12 mouse cellular contexts compared by ENCODE assay signal in genomic region chr5:87436264-87436663, GRCm38 (mm10). TPM values are rescaled to one million over a fixed set of nuclear protein-coding genes. Genes with fewer than 3 reads are reported as not detected.
A peak's percentile ranks its signal among the peaks of the same experiment; 100 is the strongest.
DNase-seq lines count a peak whose midpoint lies in the region; ATAC-seq and TF ChIP-seq lines count a peak whose summit lies in the region.
"Had no signal": no experiment of that assay in that cellular context is flagged by ENCODE, and none has a peak within 500 bp of the region (broad histone marks: within the 10 kb centered on the region; RNA-seq: fewer than 3 reads in every experiment).

No protein-coding gene starts in this region.

- H3K4me2 ChIP-seq in hindbrain, embryonic 11.5 days (replicated peaks; ENCODE audit: low read depth, low read length), result no peak overlapping the region
- H3K4me2 ChIP-seq in hindbrain, embryonic 13.5 days, result no peak overlapping the region
- H3K4me2 ChIP-seq in kidney, embryonic 16.5 days (replicated peaks; ENCODE audit: low read depth, low read length), result no peak overlapping the region

- H3K4me3 ChIP-seq in hindbrain, embryonic 11.5 days (ENCODE audit: low read depth, low read length), result no peak overlapping the region
- H3K4me3 ChIP-seq in hindbrain, embryonic 13.5 days, result no peak overlapping the region
- H3K4me3 ChIP-seq in cortical plate, adult 2 months (ENCODE audit: insufficient read depth, low read length), result no peak overlapping the region
- H3K4me3 ChIP-seq in kidney, embryonic 16.5 days (ENCODE audit: low read length), result no peak overlapping the region
- H3K4me3 ChIP-seq: erythroblast, embryonic 14.5 days had no signal

- no peak for ATAC-seq in hindbrain, embryonic 11.5 days (ENCODE audit: low FRiP score)
- ATAC-seq in hindbrain, embryonic 13.5 days (ENCODE audit: low FRiP score), result no peak
- peak; percentile 54; the same call in 1 of the 2 replicates for ATAC-seq in kidney, embryonic 16.5 days (ENCODE audit: low FRiP score, low TSS enrichment)

- H3K27ac ChIP-seq in hindbrain, embryonic 11.5 days (ENCODE audit: low read depth, low read length), result no peak overlapping the region
- H3K27ac ChIP-seq in hindbrain, embryonic 13.5 days, result no peak overlapping the region
- no peak overlapping the region for H3K27ac ChIP-seq in cortical plate, adult 2 months (ENCODE audit: insufficient read depth, low read length)
- H3K27ac ChIP-seq in kidney, embryonic 16.5 days (ENCODE audit: low read length), result no peak overlapping the region

- no peaks in the 10 kb centered on the region for H3K9me3 ChIP-seq in hindbrain, embryonic 11.5 days (ENCODE audit: control insufficient read depth, low read length)
- H3K9me3 ChIP-seq in hindbrain, embryonic 13.5 days, result no peaks in the 10 kb centered on the region
- H3K9me3 ChIP-seq in kidney, embryonic 16.5 days (ENCODE audit: low read length), result no peaks in the 10 kb centered on the region

- no peak overlapping the region for H3K9ac ChIP-seq in hindbrain, embryonic 11.5 days (ENCODE audit: low read depth, low read length)
- no peak overlapping the region for H3K9ac ChIP-seq in hindbrain, embryonic 13.5 days
- no peak overlapping the region for H3K9ac ChIP-seq in kidney, embryonic 16.5 days (replicated peaks; ENCODE audit: low read length)

- intact Hi-C loops in heart, postnatal 14 days (cut with DNase I), result no loop called here

- no peaks in the 10 kb centered on the region for H3K4me1 ChIP-seq in hindbrain, embryonic 11.5 days (replicated peaks; ENCODE audit: control insufficient read depth, insufficient read depth, low read length)
- no peaks in the 10 kb centered on the region for H3K4me1 ChIP-seq in hindbrain, embryonic 13.5 days (replicated peaks)
- H3K4me1 ChIP-seq in cortical plate, adult 2 months (ENCODE audit: control insufficient read depth, insufficient read depth, low read length), result no peaks in the 10 kb centered on the region
- H3K4me1 ChIP-seq in kidney, embryonic 16.5 days (ENCODE audit: insufficient read depth, low read length), result no peaks in the 10 kb centered on the region

- no peaks in the 10 kb centered on the region for H3K36me3 ChIP-seq in hindbrain, embryonic 11.5 days (ENCODE audit: control insufficient read depth, insufficient read depth, low read length)
- no peaks in the 10 kb centered on the region for H3K36me3 ChIP-seq in hindbrain, embryonic 13.5 days
- H3K36me3 ChIP-seq in kidney, embryonic 16.5 days (ENCODE audit: insufficient read depth, low read length), result no peaks in the 10 kb centered on the region

- WGBS in hindbrain, embryonic 11.5 days, result 45% methylated on average over 3 of the region's 3 CpGs
- WGBS in hindbrain, embryonic 13.5 days, result 49% methylated on average over 3 of the region's 3 CpGs
- whole genome bisulfite sequencing in kidney, embryonic 16.5 days, result 48% methylated on average over 3 of the region's 3 CpGs

- DNase-seq in hindbrain, embryonic 11.5 days (ENCODE audit: low spot score), result peak; percentile 17
- DNase-seq in 416B (ENCODE audit: low read depth), result peak; percentile 18
- DNase-seq in neural tube, embryonic 10.5 days (ENCODE audit: extremely low spot score, low spot score), result no peak
- DNase-seq in thymus, postnatal 0 days (ENCODE audit: low spot score), result no peak
- DNase-seq in heart, postnatal 14 days, result no peak
- DNase-seq: thymus, postnatal 4 days had no signal

- H3K27me3 ChIP-seq in hindbrain, embryonic 11.5 days (ENCODE audit: control insufficient read depth, insufficient read depth, low read length), result no peaks in the 10 kb centered on the region
- H3K27me3 ChIP-seq in hindbrain, embryonic 13.5 days, result no peaks in the 10 kb centered on the region
- no peaks in the 10 kb centered on the region for H3K27me3 ChIP-seq in kidney, embryonic 16.5 days (ENCODE audit: insufficient read depth, low read length)

- peak; percentile 28; the same call in 1 of the 2 replicates for TF ChIP-seq CTCF in cortical plate, adult 2 months (IDR thresholded peaks at IDR 0.05; ENCODE audit: extremely low read depth, insufficient read depth, low read length)

- TF ChIP-seq POLR2A in cortical plate, adult 2 months (IDR thresholded peaks at IDR 0.05; ENCODE audit: extremely low read depth, insufficient read depth, low read length), result no peak

RNA-seq across cellular contexts. Expression of gene Ugt2b38, which starts 12.3 kb away (rescaled TPM):
- polyA plus RNA-seq in hindbrain, embryonic 11.5 days (2014; fragmentation: Nextera tagmentation; extraction: Ambion mirVana), result not detected in 2 replicates
- polyA plus RNA-seq in hindbrain, embryonic 13.5 days (2015; fragmentation: Nextera tagmentation; extraction: Ambion mirVana), result not detected in 2 replicates
- not detected in 2 replicates for polyA plus RNA-seq in cortical plate, adult 2 months (2012; rRNA removed)
- polyA plus RNA-seq in kidney, embryonic 16.5 days (2015; fragmentation: Nextera tagmentation; extraction: Ambion mirVana), result 3.3 and 3.5 TPM in 2 replicates
- not detected in 2 replicates for polyA plus RNA-seq in thymus, postnatal 0 days (2015; fragmentation: Nextera tagmentation; extraction: Ambion mirVana)
- total RNA-seq in heart, postnatal 14 days (2021), result not detected
- total RNA-seq: left cerebral cortex, adult 18-20 months had no signal
- polyA plus RNA-seq: erythroblast, embryonic 14.5 days; neural tube, embryonic 11.5 days had no signal

RNA-seq across cellular contexts. Expression of gene Ugt2a2, which starts 45.8 kb away (rescaled TPM):
- polyA plus RNA-seq in hindbrain, embryonic 11.5 days (2014; fragmentation: Nextera tagmentation; extraction: Ambion mirVana), result not detected in 2 replicates
- not detected in 2 replicates for polyA plus RNA-seq in hindbrain, embryonic 13.5 days (2015; fragmentation: Nextera tagmentation; extraction: Ambion mirVana)
- polyA plus RNA-seq in cortical plate, adult 2 months (2012; rRNA removed), result not detected in 2 replicates
- polyA plus RNA-seq in kidney, embryonic 16.5 days (2015; fragmentation: Nextera tagmentation; extraction: Ambion mirVana), result not detected in 2 replicates
- polyA plus RNA-seq in thymus, postnatal 0 days (2015; fragmentation: Nextera tagmentation; extraction: Ambion mirVana), result not detected in 2 replicates
- total RNA-seq in heart, postnatal 14 days (2021), result not detected
- total RNA-seq: left cerebral cortex, adult 18-20 months had no signal
- polyA plus RNA-seq: erythroblast, embryonic 14.5 days; neural tube, embryonic 11.5 days had no signal

RNA-seq across cellular contexts. Expression of gene Gm43638, which starts 50.3 kb away (rescaled TPM):
- polyA plus RNA-seq in hindbrain, embryonic 11.5 days (2014; fragmentation: Nextera tagmentation; extraction: Ambion mirVana), result not detected in 2 replicates
- polyA plus RNA-seq in hindbrain, embryonic 13.5 days (2015; fragmentation: Nextera tagmentation; extraction: Ambion mirVana), result not detected in 2 replicates
- polyA plus RNA-seq in cortical plate, adult 2 months (2012; rRNA removed), result not detected in 2 replicates
- not detected in 2 replicates for polyA plus RNA-seq in kidney, embryonic 16.5 days (2015; fragmentation: Nextera tagmentation; extraction: Ambion mirVana)
- polyA plus RNA-seq in thymus, postnatal 0 days (2015; fragmentation: Nextera tagmentation; extraction: Ambion mirVana), result not detected in 2 replicates
- total RNA-seq in heart, postnatal 14 days (2021), result not detected
- total RNA-seq: left cerebral cortex, adult 18-20 months had no signal
- polyA plus RNA-seq: erythroblast, embryonic 14.5 days; neural tube, embryonic 11.5 days had no signal

RNA-seq across cellular contexts. Expression of gene Ugt2a1, which starts 54.4 kb away (rescaled TPM):
- polyA plus RNA-seq in hindbrain, embryonic 11.5 days (2014; fragmentation: Nextera tagmentation; extraction: Ambion mirVana), result not detected in 2 replicates
- polyA plus RNA-seq in hindbrain, embryonic 13.5 days (2015; fragmentation: Nextera tagmentation; extraction: Ambion mirVana), result not detected in 2 replicates
- not detected in 2 replicates for polyA plus RNA-seq in cortical plate, adult 2 months (2012; rRNA removed)
- not detected in 2 replicates for polyA plus RNA-seq in kidney, embryonic 16.5 days (2015; fragmentation: Nextera tagmentation; extraction: Ambion mirVana)
- not detected in 2 replicates for polyA plus RNA-seq in thymus, postnatal 0 days (2015; fragmentation: Nextera tagmentation; extraction: Ambion mirVana)
- total RNA-seq in heart, postnatal 14 days (2021), result not detected
- total RNA-seq: left cerebral cortex, adult 18-20 months had no signal
- polyA plus RNA-seq: erythroblast, embryonic 14.5 days; neural tube, embryonic 11.5 days had no signal

Comparison
In these comparisons a context has a peak if more than half of its experiments do, and no peak if none do; other contexts are left out.
1. DNase-seq: peak in hindbrain, embryonic 11.5 days (single experiment) and 416B (single experiment); none in neural tube, embryonic 10.5 days (single experiment), thymus, postnatal 0 days (single experiment) and heart, postnatal 14 days (0 of 2).